Mouse (Mus musculus) ES-Bruce4 (cell line): ENCODE data around the gene Prex1.

ENCODE experiments used
- CTCF ChIP-seq: IDR thresholded peaks from one replicate; pipeline ENCODE4 v1.8.1; 2011; ENCODE audit warnings: low read depth, low read length
- POLR2A ChIP-seq: IDR thresholded peaks from one replicate; pipeline ENCODE4 v1.8.1; 2011; ENCODE audit warnings: low read length; ENCODE audit not compliant: insufficient read depth

DNA sequence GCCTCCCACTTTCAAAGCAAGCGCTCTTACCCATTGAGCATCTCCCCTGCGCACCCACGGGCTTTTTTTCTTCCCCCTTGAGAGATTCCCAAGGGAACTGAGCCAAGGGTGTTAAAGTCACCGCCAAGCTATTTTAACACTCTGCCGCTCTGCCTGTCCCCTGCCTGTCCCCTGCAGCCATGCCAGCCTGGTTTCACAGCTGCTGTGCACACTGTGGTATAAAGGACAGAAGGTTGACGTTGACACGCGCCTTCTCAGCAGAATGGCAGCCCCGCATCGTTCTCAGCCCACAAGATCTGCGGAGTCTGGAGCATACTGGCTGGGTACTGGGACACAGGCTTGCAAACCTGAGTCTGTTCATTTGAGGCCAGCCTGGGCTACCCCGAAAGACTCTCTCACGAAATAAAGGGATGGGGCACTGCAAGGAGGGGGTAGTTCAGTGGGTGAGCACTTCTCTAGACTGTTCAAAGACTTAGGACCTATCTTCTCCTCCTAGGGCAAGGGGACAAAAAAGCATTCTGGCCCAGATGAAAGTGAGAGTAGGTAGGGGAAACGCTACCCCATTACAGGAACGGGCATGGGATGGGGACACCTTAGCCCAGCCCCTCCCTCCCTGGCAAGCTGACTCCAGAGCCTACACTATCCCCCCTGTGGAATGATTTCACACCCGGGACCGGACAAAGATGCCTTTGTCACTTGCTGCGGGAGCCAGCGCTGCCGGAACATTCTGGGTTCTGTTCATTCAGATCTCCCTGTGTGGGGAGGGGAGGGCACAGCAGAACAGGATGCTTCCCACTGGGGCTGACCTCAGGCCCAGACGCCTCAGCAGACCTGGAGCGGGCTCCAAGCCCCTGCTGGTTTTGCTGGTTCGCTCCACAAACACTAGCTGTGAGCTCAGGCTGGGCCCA, 21.8 kb downstream of the Prex1 start:
- TF ChIP-seq POLR2A (no peak), CTCF (no peak)
